Mouse (Mus musculus) cerebellum, adult 18-20 months (tissue): ENCODE measurements around the gene Ddx39.
A peak's percentile ranks its signal among the peaks of the same experiment; 100 is the strongest.

Experiments used
- DNase-seq, 2 experiments: peaks; one replicate each; pipeline ENCODE4 v3.0.0; 2021

Gene Ddx39

DNA sequence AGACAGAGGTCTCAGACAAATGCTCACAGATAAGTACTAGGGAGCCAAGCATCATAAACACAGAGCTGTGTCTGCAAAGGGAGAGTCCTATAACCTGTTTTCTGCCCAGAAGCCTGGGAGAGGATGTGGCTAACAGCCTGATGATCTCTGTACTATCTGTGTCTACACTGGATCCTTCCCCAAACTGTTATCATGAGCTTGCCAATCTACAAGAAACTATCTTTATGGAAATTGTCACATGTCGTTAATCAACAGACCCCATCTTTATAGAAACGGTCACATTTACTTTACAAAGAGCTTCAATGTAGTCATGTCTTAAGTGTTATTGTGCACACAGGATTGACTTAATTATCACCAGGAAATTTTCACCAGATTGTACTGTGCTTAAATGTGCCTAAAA, 55.7 kb downstream of the Ddx39 start:
- no peak for DNase-seq

DNA sequence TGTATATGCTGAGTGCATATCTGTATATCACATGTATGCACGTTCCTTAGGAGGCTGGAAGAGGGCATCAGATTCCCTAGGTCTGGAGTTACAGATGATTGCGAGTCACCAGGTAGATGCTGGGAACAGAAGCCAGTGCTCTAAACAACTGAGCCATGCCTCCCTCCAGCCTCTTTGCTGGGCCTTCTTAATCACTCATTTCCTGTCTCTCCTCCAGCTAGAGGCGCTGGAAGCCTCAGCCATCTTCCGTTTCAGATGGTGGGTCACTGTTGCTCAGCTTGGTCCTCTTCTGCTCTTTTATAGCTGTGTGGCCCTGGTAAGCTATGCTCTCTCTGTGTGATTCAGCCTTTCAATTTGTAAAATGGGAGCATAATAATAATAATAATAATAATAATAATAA, 56.8 kb downstream of the Ddx39 start:
- no peak for DNase-seq

DNA sequence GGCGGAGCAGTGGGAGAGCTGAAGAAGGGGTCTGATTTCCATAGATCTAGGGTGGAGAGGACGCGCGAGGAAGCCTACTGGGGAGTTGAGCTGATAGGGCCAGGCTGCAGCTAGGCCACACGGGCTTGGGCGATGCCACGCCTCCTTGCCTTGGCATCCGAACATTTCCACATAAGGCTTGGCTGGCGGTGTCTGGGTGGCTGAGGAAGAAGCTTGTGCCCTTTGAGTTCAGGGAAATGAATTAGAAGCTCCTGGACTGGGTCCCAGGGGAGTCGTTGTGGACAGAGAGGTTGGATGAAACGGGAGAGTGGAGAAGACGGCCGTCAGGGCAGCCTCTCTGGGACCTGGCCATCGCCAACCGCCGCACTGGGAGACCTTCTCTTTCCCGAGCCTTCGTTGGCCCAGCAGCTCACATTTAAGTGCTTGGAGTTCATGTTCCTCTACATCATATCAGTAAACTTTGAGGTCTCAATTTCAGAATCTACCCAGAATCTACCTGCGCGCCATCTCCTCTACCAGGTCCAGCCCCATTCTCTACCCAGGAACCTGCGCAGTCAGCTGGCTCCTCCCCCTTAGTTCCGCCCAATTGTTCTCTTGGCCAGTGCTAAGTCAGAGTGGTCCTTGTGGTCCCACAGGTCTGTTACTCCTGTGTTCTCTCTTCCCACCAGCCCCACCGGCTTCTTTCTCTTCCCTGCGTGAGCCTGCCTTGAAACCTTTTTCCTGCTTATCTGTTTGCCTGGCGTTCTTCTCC, 57.9 kb downstream of the Ddx39 start:
- DNase-seq, result peak; percentile 48 to 65

DNA sequence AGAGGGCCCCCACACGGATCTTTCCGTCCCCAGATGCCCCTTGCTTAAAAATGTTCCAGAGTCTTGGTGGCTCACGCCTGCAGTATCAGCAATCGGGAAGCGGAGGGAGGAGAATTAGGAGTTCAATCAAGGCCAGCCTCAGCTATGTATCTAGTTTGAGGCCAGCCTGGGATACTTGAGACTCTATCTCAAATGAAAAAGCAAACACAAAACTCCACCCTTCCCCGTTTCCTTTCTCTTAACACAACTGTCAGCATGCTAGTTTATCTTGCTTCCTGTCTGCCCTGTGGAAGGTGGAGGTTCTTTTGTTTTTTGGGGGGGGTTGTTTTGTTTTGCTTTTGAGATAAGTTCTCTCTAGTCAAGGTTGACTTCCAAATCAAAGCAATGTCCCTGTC, 58.5 kb downstream of the Ddx39 start:
- no peak for DNase-seq

DNA sequence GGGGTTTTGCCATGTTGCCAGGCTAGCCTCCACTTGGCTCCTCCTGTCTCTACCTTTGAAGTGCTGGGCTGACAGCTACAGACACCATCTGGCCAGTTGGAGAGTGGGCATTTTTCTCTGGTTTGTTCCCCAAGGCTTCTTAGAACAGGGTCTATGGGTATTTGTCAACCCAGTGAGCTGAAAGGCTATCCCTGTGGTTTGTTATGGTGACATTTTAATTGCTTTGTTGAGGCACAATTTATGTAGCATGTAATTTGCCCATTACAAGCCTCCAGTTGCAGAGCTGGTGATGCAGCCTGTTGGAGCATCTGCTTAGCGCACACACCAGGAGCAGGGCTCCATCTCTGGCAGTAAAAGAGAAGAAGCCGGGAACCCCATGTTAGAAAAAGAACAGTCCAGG, 59.2 kb downstream of the Ddx39 start:
- no peak for DNase-seq
